Mouse (Mus musculus): ENCODE results near the gene Clec2g. TPM values are rescaled to one million over a fixed set of nuclear protein-coding genes. Genes with fewer than 3 reads are reported as not detected.

Clec2g gene
- 0.06 TPM in 1 of 2 replicates, not detected in the other for polyA plus RNA-seq (2015; fragmentation: Nextera tagmentation; extraction: Ambion mirVana)

GRCm38 (mm10) chr6:128934081-128934480, at the start of gene Clec2g:
TSS of gene Clec2g (plus strand) at chr6:128934381.

GRCm38 (mm10) chr6:128887091-128887790, 46.9 kb upstream of the Clec2g start, which contains the start of gene Clec2i:
TSS of gene Clec2i (plus strand) at chr6:128887588.

GRCm38 (mm10) chr6:128890948-128891355, 43.2 kb upstream of the Clec2g start, which contains the start of gene BC035044:
TSS of gene BC035044 (minus strand) at chr6:128891126.

Other genes with a start within 250 kb of the Clec2g start
- 0.17 and 0.22 TPM in 2 replicates for gene Klrb1, start 211.3 kb upstream of the Clec2g start, polyA plus RNA-seq (2015; fragmentation: Nextera tagmentation; extraction: Ambion mirVana)
- gene Klrb1c, start 145.2 kb upstream of the Clec2g start, polyA plus RNA-seq (2015; fragmentation: Nextera tagmentation; extraction: Ambion mirVana): 1.7 and 2.1 TPM in 2 replicates
- 1.1 TPM in 1 of 2 replicates, not detected in the other for gene Gm44511, start 108.1 kb upstream of the Clec2g start, polyA plus RNA-seq (2015; fragmentation: Nextera tagmentation; extraction: Ambion mirVana)
- gene Klrb1b, start 108.0 kb upstream of the Clec2g start, polyA plus RNA-seq (2015; fragmentation: Nextera tagmentation; extraction: Ambion mirVana): 1.2 and 1.7 TPM in 2 replicates
- 0.72 and 1.2 TPM in 2 replicates for gene Clec2i, start 46.8 kb upstream of the Clec2g start, polyA plus RNA-seq (2015; fragmentation: Nextera tagmentation; extraction: Ambion mirVana)
- 14.3 and 21.0 TPM in 2 replicates for gene BC035044, start 43.3 kb upstream of the Clec2g start, polyA plus RNA-seq (2015; fragmentation: Nextera tagmentation; extraction: Ambion mirVana)
- 1.3 and 1.7 TPM in 2 replicates for gene Klrb1f, start 111.5 kb downstream of the Clec2g start, polyA plus RNA-seq (2015; fragmentation: Nextera tagmentation; extraction: Ambion mirVana)
- not detected in 2 replicates for gene Clec2e, start 166.5 kb downstream of the Clec2g start, polyA plus RNA-seq (2015; fragmentation: Nextera tagmentation; extraction: Ambion mirVana)
- 1.0 and 2.2 TPM in 2 replicates for gene Clec2d, start 246.2 kb downstream of the Clec2g start, polyA plus RNA-seq (2015; fragmentation: Nextera tagmentation; extraction: Ambion mirVana)